Mouse (Mus musculus) common myeloid progenitor, adult 5-6 weeks (primary cell): ENCODE results near the gene Nxn. TPM values are rescaled to one million over a fixed set of nuclear protein-coding genes. Genes with fewer than 3 reads are reported as not detected.

Experiments
- ATAC-seq: replicated peaks from 2 replicates; pipeline ENCODE4 v1.8.0; 2016; ENCODE audit warnings: low read depth, mild to moderate bottlenecking, moderate TSS enrichment, inconsistent platforms; ENCODE audit not compliant: poor library complexity, severe bottlenecking
- total RNA-seq: library from RNA; stranded (forward); fragments of 200-1000, 187-1606 nt; gene quantifications from 2 replicates; pipeline ENCODE4 v1.2.3, GENCODE M21; 2017

Gene Nxn
- total RNA-seq, 1 experiment from 2014 or later = 12.7 TPM

DNA sequence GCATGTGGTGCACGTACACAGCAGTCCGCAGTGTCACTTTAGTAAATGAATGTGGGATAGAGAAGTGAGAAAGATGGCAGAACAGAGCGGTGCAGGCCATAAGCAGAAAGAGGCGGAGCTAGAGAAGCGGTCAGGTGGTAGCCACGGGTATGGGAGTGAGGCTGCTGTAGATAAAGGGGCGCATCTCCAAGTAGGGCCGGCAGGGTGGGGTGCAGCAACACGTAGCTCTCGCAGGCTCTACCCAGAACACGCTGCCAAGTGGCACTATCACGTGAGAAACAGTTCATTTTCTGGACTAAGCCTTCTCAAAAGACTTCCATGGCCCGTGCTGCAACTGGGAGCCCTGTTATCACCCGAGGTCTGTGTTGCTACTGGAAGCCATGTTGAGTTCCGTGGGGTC lies 32.2 kb downstream of the Nxn start:
- ATAC-seq = no peak

DNA sequence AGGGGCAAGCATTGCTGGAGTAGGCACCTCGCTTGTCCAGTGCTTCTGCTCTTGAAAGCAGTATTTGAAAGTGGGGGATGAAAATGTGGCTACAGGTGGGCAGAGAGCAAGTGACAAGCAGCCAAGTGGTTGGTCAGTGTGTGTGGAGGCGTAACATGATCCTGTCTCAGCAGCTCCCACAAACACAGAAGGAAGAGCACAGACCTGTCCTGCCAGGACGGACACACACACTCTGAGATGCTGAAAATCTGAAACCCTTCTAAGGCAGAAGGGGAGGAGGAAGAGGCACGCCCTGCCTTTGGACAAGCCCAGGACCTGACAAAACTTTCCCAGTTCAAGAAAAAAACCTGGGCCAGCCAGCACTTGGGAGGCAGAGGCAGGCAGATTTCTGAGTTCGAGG lies 34.9 kb downstream of the Nxn start:
- ATAC-seq = no peak

GRCm38 (mm10) chr11:76363636-76364035 lies 35.3 kb downstream of the Nxn start:
- ATAC-seq = no peak

DNA sequence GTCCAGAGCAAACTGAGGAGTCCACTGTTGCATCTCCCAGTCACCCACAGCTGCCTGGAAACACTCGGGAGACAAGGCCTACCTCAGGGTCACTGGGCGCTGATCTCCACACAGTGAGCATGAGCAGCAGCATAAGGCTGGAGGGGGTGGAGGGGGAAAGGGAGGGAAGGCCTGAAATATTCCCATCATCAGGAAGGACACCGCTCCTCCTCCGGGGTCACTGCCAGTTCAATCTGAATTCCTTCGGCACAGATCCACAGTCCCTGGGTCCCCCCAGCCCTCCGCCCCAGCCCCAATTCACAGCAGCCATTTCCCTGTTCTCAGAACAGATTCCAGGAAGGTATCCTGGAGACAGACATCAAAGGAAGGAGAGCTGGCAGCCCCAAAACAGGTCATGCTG lies 35.8 kb downstream of the Nxn start:
- no peak for ATAC-seq

DNA sequence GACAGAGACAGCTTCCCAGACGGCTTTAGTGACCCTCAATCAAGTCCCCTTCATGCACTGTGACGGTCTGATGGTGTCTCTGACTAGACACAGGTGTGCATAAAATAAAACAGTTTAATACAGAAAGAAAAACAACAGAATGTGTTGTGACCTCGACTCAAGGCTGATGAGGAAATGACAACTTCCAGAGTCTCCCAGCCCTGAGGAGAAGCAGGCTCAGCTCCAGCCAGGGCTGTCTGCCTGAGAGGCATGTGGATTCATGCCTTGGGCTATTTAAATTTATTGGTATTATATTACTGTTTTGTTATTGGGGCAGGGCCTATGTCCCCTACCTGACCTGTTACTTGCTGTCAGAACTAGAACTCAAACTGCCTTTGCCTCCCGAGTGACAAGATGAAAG lies 37.5 kb downstream of the Nxn start:
- no peak for ATAC-seq

GRCm38 (mm10) chr11:76360255-76360654 lies 38.7 kb downstream of the Nxn start:
- ATAC-seq = no peak

DNA sequence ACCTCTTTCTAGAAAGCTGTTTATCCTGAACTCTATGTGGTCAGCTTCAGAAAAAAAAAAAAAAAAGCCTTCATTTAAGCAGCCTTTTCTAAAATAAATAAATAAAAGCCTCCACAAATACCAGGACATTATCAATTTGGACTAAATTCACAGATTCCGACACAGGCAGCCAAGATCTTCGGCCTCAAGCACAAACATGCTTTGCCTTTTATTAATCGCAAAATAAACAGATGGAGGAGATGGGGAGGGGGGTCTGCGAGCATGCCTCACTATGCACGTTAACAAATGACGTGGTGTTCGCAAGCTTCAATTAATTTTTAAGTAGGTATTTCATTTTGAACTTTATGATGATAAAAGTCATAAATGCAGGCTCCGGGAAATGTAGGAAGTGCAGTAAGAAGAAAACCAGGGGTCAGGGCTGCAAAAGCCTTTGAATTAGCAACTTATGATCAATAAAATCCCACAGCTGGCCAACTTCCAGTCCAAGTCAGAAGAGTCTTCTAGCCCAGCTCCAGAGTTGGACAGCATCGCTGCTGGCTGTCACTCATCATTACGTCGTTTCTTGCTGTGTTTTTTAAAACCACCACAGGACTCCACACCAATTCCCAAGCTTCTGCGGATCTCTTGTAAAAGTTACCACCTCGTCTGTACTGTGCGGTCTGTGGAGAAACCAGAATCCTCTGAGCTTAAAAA lies 40.2 kb downstream of the Nxn start:
- ATAC-seq = no peak

- ATAC-seq = no peak
These were observed 41.5 kb downstream of the Nxn start for GRCm38 (mm10) chr11:76357464-76357863.

DNA sequence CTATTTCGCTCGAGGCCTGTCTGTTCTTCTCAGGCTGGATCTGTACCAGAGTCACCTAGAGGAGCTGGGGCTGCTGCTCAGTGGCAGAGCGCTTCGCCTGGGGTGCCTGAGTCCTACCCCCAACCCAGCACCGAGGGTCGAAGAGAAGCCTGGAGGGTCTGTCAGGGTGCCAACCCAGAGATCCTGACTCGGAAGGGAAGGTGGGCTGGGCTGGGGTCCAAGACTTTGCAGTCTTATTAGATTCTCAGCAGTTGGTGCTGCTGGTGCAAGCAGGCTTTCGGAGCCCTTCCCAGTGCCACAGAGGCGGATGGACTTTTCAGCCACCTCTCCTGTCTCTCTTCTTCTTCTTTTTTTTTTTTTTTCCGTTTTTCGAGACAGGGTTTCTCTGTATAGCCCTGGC lies 42.8 kb downstream of the Nxn start:
- ATAC-seq = no peak

GRCm38 (mm10) chr11:76355425-76355824 lies 43.5 kb downstream of the Nxn start:
- no peak for ATAC-seq

- no peak for ATAC-seq
These were observed 45.9 kb downstream of the Nxn start for GRCm38 (mm10) chr11:76352861-76353558.

GRCm38 (mm10) chr11:76351624-76352011 lies 47.3 kb downstream of the Nxn start:
- no peak for ATAC-seq

GRCm38 (mm10) chr11:76350931-76351623 lies 47.9 kb downstream of the Nxn start:
- no peak for ATAC-seq

DNA sequence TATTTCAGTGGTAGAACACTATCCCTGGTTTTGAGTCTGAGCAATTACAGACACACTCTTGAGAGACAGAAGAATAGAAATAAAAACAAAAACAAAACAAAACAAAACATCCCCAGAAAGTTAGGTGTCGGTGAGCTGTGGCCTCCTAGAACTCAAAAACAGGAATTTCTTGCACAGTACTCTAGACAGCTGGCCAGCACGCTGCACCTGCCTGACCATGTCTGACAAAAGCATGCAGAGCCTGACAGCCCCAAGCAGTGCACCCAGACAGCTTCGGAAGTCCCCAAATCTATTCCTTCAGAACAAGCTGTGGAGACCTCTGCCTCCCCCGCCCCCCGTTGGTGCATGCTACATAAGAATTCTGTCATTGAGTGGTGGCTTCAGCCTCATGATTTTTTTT lies 49.1 kb downstream of the Nxn start:
- no peak for ATAC-seq

DNA sequence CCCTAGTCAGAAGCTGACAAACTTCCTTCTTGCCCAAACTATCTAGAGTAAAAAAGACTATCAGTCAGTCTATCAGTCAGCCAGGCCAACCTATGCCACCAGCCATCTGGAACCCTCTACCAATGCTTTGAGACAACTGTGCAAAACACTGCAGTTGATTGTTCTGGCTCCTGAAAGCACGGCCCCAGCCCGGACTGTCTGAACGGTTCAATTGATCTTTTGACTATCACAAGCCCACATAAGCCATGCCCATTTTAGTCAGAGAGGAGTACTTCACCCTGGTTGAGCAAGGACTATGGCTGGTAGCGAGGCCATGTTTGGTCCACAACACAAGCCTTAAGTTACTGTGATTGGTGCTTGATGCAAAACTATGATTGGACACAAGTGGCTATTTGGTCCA lies 51.4 kb downstream of the Nxn start:
- no peak for ATAC-seq

- no peak for ATAC-seq
These were observed 55.9 kb downstream of the Nxn start for GRCm38 (mm10) chr11:76343031-76343430.

GRCm38 (mm10) chr11:76341884-76342645 lies 56.9 kb downstream of the Nxn start:
- ATAC-seq = no peak

GRCm38 (mm10) chr11:76341163-76341562 lies 57.8 kb downstream of the Nxn start:
- no peak for ATAC-seq

DNA sequence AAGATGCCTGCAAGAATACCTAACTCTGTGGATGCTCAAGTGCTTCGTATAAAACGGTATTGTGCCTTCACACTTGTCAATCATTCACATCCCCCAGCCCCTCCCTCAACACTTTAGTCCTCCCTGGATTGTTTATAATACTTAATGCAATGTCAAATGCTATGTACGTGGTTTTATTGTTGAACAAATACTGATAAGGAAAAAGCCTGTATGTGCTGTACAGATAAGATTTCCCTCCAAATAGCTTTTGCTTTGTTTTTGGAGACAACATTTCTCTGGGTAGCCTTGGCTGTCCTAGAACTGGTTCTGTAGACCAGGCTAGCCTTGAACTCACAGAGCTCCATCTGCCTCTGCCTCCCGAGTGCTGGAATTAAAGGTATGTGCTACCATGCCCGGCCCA lies 59.1 kb downstream of the Nxn start:
- ATAC-seq = no peak

- ATAC-seq = no peak
These were observed 59.8 kb downstream of the Nxn start for GRCm38 (mm10) chr11:76339141-76339540.

DNA sequence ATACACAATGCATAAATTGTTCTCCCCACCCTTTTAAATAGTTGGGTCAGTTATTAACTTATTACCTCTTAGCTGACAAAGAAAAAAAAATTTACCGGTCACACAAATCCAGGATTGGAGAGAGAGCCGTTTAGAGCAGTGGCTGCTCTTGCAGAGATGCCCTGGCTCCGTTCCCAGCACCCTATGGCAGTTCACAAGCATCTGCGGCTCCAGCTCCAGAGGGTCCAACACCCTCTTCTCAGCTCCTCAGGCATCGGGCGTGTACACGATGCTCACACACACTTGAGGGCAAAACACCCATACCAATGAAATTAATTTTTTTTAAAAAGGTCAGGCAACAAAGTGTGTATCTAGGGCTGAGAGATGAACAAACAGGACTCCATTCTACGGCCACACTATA lies 60.3 kb downstream of the Nxn start:
- no peak for ATAC-seq
